Mouse (Mus musculus) stomach, embryonic 15.5 days (tissue): Measurements from ENCODE around the gene Cux1. TPM values are rescaled to one million over a fixed set of nuclear protein-coding genes. Genes with fewer than 3 reads are reported as not detected.
A peak's percentile ranks its signal among the peaks of the same experiment; 100 is the strongest.

Source experiments
- ATAC-seq: fragments of 200-750 bp; cut with Nextera tagmentation; 2 replicates; pipeline ENCODE4 v1.8.0; 2017; ENCODE audit warnings: low read depth, moderate number of reproducible peaks, moderate TSS enrichment; ENCODE audit not compliant: insufficient read depth, low FRiP score
- H3K27ac ChIP-seq: fragments of 300-500 bp; sonication (generic); 2 replicates; pipeline ENCODE4 v1.5.1; 2015; ENCODE audit warnings: mild to moderate bottlenecking, inconsistent platforms
- H3K27me3 ChIP-seq: fragments of 300-500 bp; sonication (generic); replicated peaks from 2 replicates; pipeline ENCODE4 v1.6.1; 2015; ENCODE audit warnings: inconsistent platforms
- H3K36me3 ChIP-seq: fragments of 300-500 bp; sonication (generic); 2 replicates; pipeline ENCODE4 v1.6.1; 2015; ENCODE audit warnings: inconsistent platforms
- H3K4me1 ChIP-seq: fragments of 300-500 bp; sonication (generic); 2 replicates; pipeline ENCODE4 v1.6.1; 2015; ENCODE audit warnings: inconsistent platforms
- H3K4me2 ChIP-seq: fragments of 300-500 bp; sonication (generic); 2 replicates; pipeline ENCODE4 v1.6.1; 2015; ENCODE audit warnings: mild to moderate bottlenecking, inconsistent platforms
- H3K4me3 ChIP-seq: fragments of 300-500 bp; sonication (generic); replicated peaks from 2 replicates; pipeline ENCODE4 v1.5.1; 2015; ENCODE audit warnings: inconsistent platforms
- H3K9ac ChIP-seq: fragments of 300-500 bp; sonication (generic); 2 replicates; pipeline ENCODE4 v1.6.1; 2015; ENCODE audit warnings: inconsistent platforms
- H3K9me3 ChIP-seq: fragments of 300-500 bp; sonication (generic); 2 replicates; pipeline ENCODE4 v1.6.1; 2016; ENCODE audit warnings: inconsistent platforms
- WGBS: fragments of 180-500 bp; shearing (Covaris S2); methylation state at CpG from one replicate; pipeline ENCODE4 v1.1.7; 2015; 5-methylcytosine and 5-hydroxymethylcytosine counted together
- polyA plus RNA-seq: library from polyadenylated mRNA; unstranded; fragments of >200 nt; fragmentation: Nextera tagmentation; extraction: Ambion mirVana; gene quantifications from 2 replicates; pipeline ENCODE4 v1.2.1, GENCODE M21; 2015

Cux1 gene
- polyA plus RNA-seq, 1 experiment from 2014 or later = 73.5 TPM

GRCm38 (mm10) chr5:136464849-136465248, 102.4 kb downstream of the Cux1 start:
- no peak overlapping the region for H3K4me3 ChIP-seq
- WGBS = 61% methylated on average over 3 of the region's 3 CpGs
- no peaks in the 10 kb centered on the region for H3K9me3 ChIP-seq
- peaks cover 55% of the 10 kb centered on the region for H3K4me1 ChIP-seq
- no peak for ATAC-seq
- 0 out of 2 replicates have a peak overlapping the region, but pooled peaks have one; percentile 41 for H3K27ac ChIP-seq
- H3K4me2 ChIP-seq = no peak overlapping the region
- H3K36me3 ChIP-seq = no peaks in the 10 kb centered on the region
- no peaks in the 10 kb centered on the region for H3K27me3 ChIP-seq
- no peak overlapping the region for H3K9ac ChIP-seq

GRCm38 (mm10) chr5:136464128-136464527, 103.2 kb downstream of the Cux1 start:
- WGBS = 46% methylated on average over 2 of the region's 2 CpGs

GRCm38 (mm10) chr5:136462613-136463012, 104.7 kb downstream of the Cux1 start:
- Histone ChIP-seq H3K9me3 (no peaks in the 10 kb centered on the region), H3K27ac (no peak overlapping the region), H3K9ac (no peak overlapping the region), H3K4me3 (no peak overlapping the region), H3K36me3 (no peaks in the 10 kb centered on the region), H3K4me2 (no peak overlapping the region), H3K4me1 (peaks cover 55% of the 10 kb centered on the region), H3K27me3 (no peaks in the 10 kb centered on the region)
- ATAC-seq = no peak
- 51% methylated on average over 6 of the region's 6 CpGs for WGBS

More at GRCm38 (mm10) chr5:136464128-136464527, 103.2 kb downstream of the Cux1 start:
- H3K27ac ChIP-seq = peak overlapping the region; percentile 41; the same call in 1 of the 2 replicates
- H3K36me3 ChIP-seq = no peaks in the 10 kb centered on the region
- no peak overlapping the region for H3K9ac ChIP-seq
- H3K27me3 ChIP-seq = no peaks in the 10 kb centered on the region
- H3K9me3 ChIP-seq = no peaks in the 10 kb centered on the region
- peaks cover 56% of the 10 kb centered on the region for H3K4me1 ChIP-seq
- no peak overlapping the region for H3K4me2 ChIP-seq
- H3K4me3 ChIP-seq = no peak overlapping the region
- no peak for ATAC-seq

GRCm38 (mm10) chr5:136459901-136460300, 107.4 kb downstream of the Cux1 start:
- 95% methylated on average over 6 of the region's 6 CpGs for WGBS
- H3K9me3 ChIP-seq = no peaks in the 10 kb centered on the region
- H3K27me3 ChIP-seq = no peaks in the 10 kb centered on the region
- ATAC-seq = no peak
- no peaks in the 10 kb centered on the region for H3K36me3 ChIP-seq
- H3K4me1 ChIP-seq = peaks cover 39% of the 10 kb centered on the region
- no peak overlapping the region for H3K9ac ChIP-seq
- H3K4me2 ChIP-seq = no peak overlapping the region
- H3K4me3 ChIP-seq = no peak overlapping the region
- no peak overlapping the region for H3K27ac ChIP-seq

- Histone ChIP-seq H3K4me1 (peaks cover 30% of the 10 kb centered on the region), H3K27ac (peak overlapping the region; percentile 66), H3K4me3 (no peak overlapping the region), H3K9ac (no peak overlapping the region), H3K36me3 (no peaks in the 10 kb centered on the region), H3K9me3 (no peaks in the 10 kb centered on the region), H3K27me3 (no peaks in the 10 kb centered on the region), H3K4me2 (no peak overlapping the region)
- 63% methylated on average over 11 of the region's 11 CpGs for WGBS
- peak; percentile 23; the same call in 1 of the 2 replicates for ATAC-seq
Observed at GRCm38 (mm10) chr5:136458893-136459499, 108.3 kb downstream of the Cux1 start.

GRCm38 (mm10) chr5:136458102-136458863, 109.0 kb downstream of the Cux1 start:
- H3K9me3 ChIP-seq = no peaks in the 10 kb centered on the region
- peak; percentile 63; the same call in 1 of the 2 replicates for ATAC-seq
- no peak overlapping the region for H3K4me3 ChIP-seq
- H3K4me2 ChIP-seq = no peak overlapping the region
- H3K36me3 ChIP-seq = no peaks in the 10 kb centered on the region
- no peaks in the 10 kb centered on the region for H3K27me3 ChIP-seq
- WGBS = 29% methylated on average over 7 of the region's 7 CpGs
- no peak overlapping the region for H3K9ac ChIP-seq
- H3K4me1 ChIP-seq = peaks cover 24% of the 10 kb centered on the region
- peak overlapping the region; percentile 66 for H3K27ac ChIP-seq

GRCm38 (mm10) chr5:136456395-136456794, 110.9 kb downstream of the Cux1 start:
- Histone ChIP-seq H3K4me3 (no peak overlapping the region), H3K4me1 (peaks cover 17% of the 10 kb centered on the region), H3K27ac (no peak overlapping the region), H3K4me2 (no peak overlapping the region), H3K9me3 (no peaks in the 10 kb centered on the region), H3K9ac (no peak overlapping the region), H3K36me3 (no peaks in the 10 kb centered on the region), H3K27me3 (no peaks in the 10 kb centered on the region)
- WGBS = 64% methylated on average over 4 of the region's 4 CpGs
- no peak for ATAC-seq

- Histone ChIP-seq H3K27me3 (no peaks in the 10 kb centered on the region), H3K9me3 (no peaks in the 10 kb centered on the region), H3K4me1 (0 out of 2 replicates have a peak, but pooled peaks cover 3% of the 10 kb centered on the region), H3K9ac (no peak overlapping the region), H3K4me2 (no peak overlapping the region), H3K4me3 (no peak overlapping the region), H3K36me3 (no peaks in the 10 kb centered on the region), H3K27ac (no peak overlapping the region)
- no peak for ATAC-seq
- WGBS = 86% methylated on average over 3 of the region's 3 CpGs
Observed at GRCm38 (mm10) chr5:136452681-136453080, 114.6 kb downstream of the Cux1 start.

- Histone ChIP-seq H3K4me3 (no peak overlapping the region), H3K36me3 (no peaks in the 10 kb centered on the region), H3K4me1 (no peaks in the 10 kb centered on the region), H3K9me3 (no peaks in the 10 kb centered on the region), H3K9ac (no peak overlapping the region), H3K27me3 (no peaks in the 10 kb centered on the region), H3K4me2 (no peak overlapping the region), H3K27ac (no peak overlapping the region)
- no peak for ATAC-seq
Observed at GRCm38 (mm10) chr5:136449801-136450200, 117.5 kb downstream of the Cux1 start.

- Histone ChIP-seq H3K4me2 (no peak overlapping the region), H3K4me3 (no peak overlapping the region), H3K27ac (no peak overlapping the region), H3K4me1 (peaks cover 6% of the 10 kb centered on the region), H3K27me3 (no peaks in the 10 kb centered on the region), H3K36me3 (no peaks in the 10 kb centered on the region), H3K9ac (no peak overlapping the region), H3K9me3 (no peaks in the 10 kb centered on the region)
- no peak for ATAC-seq
- WGBS = 73% methylated on average over 5 of the region's 5 CpGs
Observed at GRCm38 (mm10) chr5:136445967-136446366, 121.3 kb downstream of the Cux1 start.

GRCm38 (mm10) chr5:136442238-136443187, 124.8 kb downstream of the Cux1 start:
- H3K27ac ChIP-seq = no peak overlapping the region
- no peaks in the 10 kb centered on the region for H3K27me3 ChIP-seq
- no peak overlapping the region for H3K9ac ChIP-seq
- H3K4me2 ChIP-seq = no peak overlapping the region
- WGBS = 60% methylated on average over 11 of the region's 11 CpGs
- ATAC-seq = no peak
- H3K4me3 ChIP-seq = no peak overlapping the region
- H3K36me3 ChIP-seq = no peaks in the 10 kb centered on the region
- H3K9me3 ChIP-seq = no peaks in the 10 kb centered on the region
- peaks cover 6% of the 10 kb centered on the region for H3K4me1 ChIP-seq
